Mouse (Mus musculus) thymus, postnatal 36 days (tissue): ENCODE results near the gene Gm14862.
"Not testable (repeated sequence)": the region's sequence is repeated elsewhere in the genome, so short reads cannot be mapped to it uniquely, and the experiment has no call there.

Experiments
- DNase-seq, 2 experiments: peaks; one replicate each; pipeline ENCODE4 v3.0.0; 2022; ENCODE audit warnings: mixed read lengths in 2 of 2

Gm14862 gene

DNA sequence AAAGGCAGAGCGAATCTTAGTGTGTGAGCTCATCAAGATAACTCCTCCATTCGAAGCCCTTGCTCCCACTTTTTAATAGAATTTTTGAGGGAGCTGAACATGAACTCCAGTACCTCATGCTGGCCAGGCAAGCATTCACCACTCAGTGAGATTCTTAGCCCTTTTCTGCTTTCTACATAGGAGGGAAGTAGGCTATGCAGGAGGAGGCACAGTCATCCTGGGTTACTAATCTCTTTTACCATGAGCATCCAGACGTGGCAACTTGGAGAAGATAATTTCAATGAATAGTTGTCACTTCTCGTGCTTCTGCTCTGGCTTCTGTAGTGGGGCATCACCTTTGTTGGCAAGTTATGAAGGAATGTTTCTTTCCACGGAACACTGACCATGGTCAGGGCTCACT lies at the start of gene Gm14862:
Gene Gm14862, minus strand, starts transcription at position 134 of the 400 bp plus-strand sequence.
- no peak for DNase-seq

DNA sequence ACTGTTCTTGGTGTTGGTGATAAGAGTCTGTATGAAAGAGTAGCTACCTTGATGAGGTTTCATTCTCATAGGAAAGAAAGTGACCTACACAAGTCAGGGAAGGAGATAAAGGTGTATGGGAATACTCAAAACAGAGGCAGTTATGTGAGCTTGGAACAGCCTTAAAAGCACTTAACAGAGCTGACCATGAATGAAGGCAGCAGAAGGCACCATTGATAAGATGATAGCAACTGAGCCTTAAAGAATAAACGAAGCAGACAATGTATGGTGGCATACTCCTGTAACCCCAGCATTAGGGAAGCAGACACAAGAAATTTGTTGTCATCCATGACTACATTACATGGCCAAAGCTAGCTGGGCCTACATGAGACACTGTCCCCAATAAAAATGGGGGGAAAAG lies 46.8 kb upstream of the Gm14862 start:
- DNase-seq = no peak

DNA sequence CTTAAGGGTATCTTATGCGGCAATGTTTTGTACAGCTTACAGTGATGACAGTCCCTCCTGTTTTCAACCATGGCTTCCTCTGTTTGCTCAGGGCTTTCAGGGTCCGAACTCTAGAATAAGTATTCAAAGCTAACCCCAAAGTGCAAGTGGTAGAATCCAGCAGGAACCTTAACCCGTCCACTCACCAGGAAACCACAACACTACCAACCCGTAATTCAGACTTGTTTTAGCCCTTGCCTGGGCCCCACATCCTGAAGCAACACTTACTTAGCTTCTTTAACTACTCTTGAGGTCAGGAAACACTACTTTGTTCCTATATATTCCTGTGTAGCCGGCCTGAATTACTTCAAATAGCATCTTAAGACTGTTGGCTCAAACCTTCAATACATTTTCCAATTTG lies 46.1 kb upstream of the Gm14862 start:
- no peak for DNase-seq

GRCm38 (mm10) chrX:9298413-9298864 lies 41.7 kb upstream of the Gm14862 start:
- DNase-seq = no peak

- not testable (repeated sequence) for DNase-seq
Measured at GRCm38 (mm10) chrX:9293140-9293829, 36.6 kb upstream of the Gm14862 start.

GRCm38 (mm10) chrX:9283464-9283863 lies 26.8 kb upstream of the Gm14862 start, which contains the start of gene H2al1m:
H2al1m (plus strand) TSS chrX:9283764.
- not testable (repeated sequence) for DNase-seq

DNA sequence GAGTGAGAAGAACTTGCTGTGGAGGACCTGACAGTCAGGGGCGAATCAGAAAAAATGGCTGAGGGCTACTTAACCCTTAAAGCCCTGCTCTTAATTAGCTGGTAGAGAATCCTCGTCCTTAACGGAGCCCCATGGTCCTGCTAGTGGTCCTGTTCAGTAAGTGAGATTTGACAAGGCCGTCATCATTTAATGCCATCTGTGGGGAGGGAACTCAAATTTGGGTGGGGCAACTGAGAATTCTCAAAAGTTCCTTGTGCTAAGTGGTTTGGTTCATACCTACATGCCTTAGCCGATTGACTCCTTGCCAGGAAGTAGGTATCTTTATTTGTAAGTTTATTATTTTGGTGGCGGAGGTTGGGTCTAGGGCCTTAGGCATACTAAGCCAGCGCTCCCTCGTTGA lies 17.6 kb upstream of the Gm14862 start:
- DNase-seq = no peak

- no peak for DNase-seq
Measured at GRCm38 (mm10) chrX:9273377-9274002, 16.8 kb upstream of the Gm14862 start.

DNA sequence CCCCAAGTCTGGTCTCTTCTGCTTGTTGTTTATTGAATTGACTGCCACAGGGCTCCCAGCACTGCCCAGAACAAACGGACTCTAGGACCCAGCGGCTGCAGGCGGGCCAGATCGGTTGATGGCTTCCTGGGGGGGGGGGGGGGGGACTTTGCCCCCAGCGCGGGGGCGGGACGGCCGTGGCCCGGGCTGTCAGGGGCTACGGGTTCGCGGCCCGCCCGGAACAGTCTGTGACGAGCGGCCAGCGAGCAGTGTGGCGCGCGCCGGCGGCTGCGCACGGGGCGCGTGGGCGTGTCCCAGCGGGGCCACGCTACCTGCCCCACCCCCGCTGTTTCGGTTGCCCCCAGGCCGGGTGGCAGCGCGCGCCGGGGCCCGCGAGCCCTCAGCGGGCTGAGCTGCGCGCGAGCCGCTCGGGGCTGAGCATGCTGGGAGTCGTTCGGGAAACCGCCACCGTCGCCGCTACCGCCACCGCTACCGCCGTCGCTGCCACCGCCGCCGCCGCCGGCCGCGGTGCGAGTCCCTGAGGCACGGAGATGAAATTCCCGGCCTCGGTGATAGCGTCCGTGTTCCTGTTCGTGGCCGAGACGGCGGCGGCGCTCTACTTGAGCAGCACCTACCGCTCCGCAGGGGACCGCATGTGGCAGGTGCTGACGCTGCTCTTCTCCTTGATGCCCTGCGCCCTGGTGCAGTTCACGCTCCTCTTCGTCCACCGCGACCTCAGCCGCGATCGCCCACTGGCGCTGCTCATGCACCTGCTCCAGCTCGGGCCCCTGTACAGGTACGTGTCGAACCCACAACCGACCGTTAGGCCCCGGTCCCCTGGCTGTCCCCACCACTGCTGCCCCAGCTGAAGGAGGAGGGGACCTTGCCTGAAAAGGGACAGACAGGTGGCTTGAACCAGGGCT lies 16.0 kb upstream of the Gm14862 start, which contains the start of gene Xk:
Gene Xk, plus strand, starts transcription at position 297 of the 902 bp plus-strand sequence.
- peak; percentile 57 to 73 for DNase-seq

DNA sequence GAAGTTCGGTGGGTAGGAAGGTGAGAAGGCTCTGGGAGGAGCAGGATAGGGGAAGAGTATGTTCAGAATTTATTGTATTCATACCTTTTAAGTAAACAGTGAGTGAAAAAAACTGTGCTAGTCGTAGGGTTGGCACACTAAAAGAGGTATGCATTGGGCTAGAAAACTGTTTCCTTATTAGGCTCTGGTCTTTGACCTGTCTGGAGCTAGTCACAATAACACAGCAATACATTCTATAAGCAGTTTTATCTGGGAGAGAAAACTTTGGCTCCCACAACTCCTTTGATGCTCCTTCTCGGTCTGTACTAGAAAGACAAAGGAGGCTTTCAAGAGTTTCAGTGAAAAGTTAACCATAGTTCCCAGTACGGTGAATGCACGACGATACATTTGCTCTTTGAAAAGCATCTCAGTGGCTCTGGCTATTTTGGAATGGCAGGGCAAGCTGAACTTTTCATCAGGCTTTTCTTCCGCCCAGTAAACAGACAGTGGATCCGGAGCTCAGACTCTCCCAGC lies 15.3 kb upstream of the Gm14862 start:
- no peak for DNase-seq

GRCm38 (mm10) chrX:9271112-9271511 lies 14.4 kb upstream of the Gm14862 start:
- DNase-seq = no peak

DNA sequence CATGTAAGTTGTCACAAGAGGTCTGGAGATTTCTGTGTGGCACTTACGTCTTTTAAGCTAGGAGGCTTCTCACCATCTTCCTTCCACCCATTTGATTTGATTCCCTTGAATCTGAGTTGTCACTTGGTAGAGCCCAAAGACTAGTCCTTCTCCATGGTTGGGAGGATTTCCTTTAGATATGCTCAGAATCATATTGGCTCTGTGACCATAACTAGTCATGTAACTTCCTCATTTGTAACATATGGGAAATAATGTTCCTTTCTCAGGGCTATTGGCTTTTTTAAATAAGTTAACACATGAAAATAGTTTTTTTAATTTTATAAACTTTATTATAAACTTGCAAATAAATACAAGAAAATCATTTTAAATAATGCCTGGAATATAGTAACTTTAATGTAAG lies 2.6 kb upstream of the Gm14862 start:
- no peak for DNase-seq

DNA sequence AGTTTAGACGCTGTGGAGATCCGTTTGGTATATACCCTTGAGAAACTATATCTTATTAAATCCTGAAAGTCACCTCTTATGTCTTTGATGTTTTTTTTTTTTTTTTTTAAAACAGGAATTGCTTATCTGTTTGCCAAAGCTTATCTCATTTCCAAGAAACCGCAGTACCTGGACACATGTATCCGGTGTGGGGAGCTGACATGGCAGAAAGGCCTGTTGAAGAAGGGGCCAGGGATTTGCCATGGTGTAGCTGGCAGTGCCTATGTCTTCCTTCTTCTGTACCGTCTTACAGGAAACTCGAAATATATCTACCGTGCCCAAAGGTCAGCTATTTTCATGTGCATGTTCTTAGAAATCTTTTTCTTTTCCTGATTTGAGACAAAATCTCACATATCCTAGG lies 1.1 kb upstream of the Gm14862 start:
- no peak for DNase-seq

DNA sequence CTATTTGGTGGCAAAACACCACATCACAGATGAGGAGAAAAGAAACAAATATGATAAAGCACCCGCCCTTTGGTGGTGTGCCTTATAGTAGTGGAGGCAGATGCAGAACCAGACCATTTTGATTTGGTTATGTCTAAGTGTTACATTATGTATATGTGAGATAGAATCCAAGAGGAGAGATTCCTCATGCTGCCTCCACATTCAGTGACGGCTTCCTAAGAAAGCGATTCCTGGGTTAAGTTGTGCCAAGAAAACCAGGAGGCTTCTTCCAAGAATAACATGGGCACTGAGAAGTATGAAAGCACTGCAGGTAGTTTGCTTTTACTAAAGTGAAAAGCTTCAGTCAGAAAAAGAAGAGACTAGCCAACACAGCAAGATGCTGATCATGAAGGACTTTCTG lies 1.8 kb downstream of the Gm14862 start:
- DNase-seq = no peak

GRCm38 (mm10) chrX:9253990-9254389 lies 2.7 kb downstream of the Gm14862 start:
- DNase-seq = peak in 1 of 2 experiments; percentile 8

DNA sequence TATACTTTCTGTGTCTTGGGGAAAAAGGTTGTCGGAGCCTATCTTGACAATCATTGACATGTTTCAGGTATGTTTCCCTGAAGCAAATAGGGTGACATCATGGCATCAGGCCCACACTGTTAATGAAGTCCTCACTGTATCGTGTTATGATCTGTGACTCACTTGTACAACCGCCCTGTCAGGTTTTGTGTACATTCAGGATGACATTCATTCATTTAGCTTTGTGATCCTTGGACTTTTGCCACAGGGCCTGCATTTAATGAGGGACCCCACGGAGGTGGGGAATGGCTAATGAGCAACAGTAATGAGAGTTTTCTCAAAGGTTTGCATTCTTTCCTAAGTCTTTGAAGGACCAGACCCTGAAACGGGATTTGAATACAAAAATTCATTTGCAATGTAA lies 7.8 kb downstream of the Gm14862 start:
- DNase-seq = no peak

- DNase-seq = no peak
Measured at GRCm38 (mm10) chrX:9244603-9245336, 11.9 kb downstream of the Gm14862 start.

DNA sequence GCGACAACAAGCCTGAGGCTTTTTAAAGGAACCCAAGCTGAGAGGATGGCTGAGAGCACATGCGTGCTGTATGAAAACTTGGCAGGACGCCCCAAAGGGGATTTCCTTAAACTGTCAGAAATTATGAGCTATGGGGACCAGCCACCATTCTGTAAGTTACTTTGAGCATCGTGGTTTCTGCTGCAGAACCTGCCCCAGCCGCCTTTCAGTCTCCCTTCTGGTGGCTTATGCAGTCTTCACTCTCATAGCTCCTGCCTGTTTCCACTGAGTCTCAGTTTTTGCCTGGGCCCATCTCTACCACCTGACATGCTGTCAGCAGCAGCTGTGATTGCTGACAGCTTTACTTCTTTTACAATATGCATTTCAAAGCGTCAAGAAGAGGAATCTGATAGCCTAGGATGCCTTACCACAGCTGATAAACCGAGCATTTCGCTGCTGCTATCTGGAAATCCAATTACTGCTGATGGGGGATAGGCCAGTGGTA lies 13.3 kb downstream of the Gm14862 start:
- DNase-seq = no peak

- DNase-seq = no peak
Measured at GRCm38 (mm10) chrX:9240737-9241591, 15.7 kb downstream of the Gm14862 start.

- DNase-seq = no peak
Measured at GRCm38 (mm10) chrX:9227105-9227504, 29.6 kb downstream of the Gm14862 start.
